Mouse (Mus musculus) A20 (cell line): Measurements from ENCODE around the gene Gm6358.
"Not testable (repeated sequence)": the region's sequence is repeated elsewhere in the genome, so short reads cannot be mapped to it uniquely, and the experiment has no call there.

Experiments
- DNase-seq: peaks from one replicate; pipeline ENCODE4 v3.0.0-alpha.2; 2011; ENCODE audit warnings: low read depth, low spot score

Gene Gm6358

DNA sequence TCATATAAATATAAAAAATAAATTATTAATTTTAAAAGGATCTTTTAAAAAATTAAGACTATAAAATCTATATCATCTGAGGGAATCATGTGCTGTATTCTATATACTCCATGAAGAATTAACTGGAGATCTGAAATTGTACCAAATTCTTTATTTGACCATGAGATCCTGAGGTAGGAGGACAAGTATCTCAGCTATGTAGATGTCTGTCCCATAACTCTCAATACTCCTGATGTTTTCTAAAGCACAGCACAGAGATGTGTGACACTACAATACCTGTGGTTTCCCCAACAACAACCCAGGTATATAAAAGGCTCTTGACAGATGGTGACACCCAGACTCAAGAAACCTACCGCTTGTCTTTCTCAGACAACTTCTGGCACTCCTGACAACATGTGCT lies at the start of gene Gm6358:
TSS of gene Gm6358 (plus strand) at position 301 of the 400 bp plus-strand sequence.
- no peak for DNase-seq

DNA sequence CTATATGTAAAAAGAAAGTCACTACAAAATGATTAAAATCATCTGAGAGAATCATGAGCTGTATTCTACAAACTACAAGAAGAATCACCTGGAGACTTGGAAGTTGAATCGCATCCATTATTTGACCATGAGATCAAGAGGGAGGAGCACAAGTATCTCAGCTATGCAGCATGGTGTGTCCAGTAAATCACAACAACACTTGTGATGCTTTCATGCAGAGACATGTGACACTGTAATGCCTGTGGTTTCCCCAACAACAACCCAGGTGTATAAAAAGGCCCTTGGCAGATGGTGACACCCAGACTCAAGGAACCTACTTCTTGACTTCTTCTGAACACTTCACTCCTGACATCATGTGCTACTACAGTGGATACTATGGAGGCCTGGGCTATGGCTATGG lies 10.1 kb downstream of the Gm6358 start, which contains the start of gene Gm10061:
TSS of gene Gm10061 (plus strand) at position 301 of the 400 bp plus-strand sequence.
- no peak for DNase-seq

DNA sequence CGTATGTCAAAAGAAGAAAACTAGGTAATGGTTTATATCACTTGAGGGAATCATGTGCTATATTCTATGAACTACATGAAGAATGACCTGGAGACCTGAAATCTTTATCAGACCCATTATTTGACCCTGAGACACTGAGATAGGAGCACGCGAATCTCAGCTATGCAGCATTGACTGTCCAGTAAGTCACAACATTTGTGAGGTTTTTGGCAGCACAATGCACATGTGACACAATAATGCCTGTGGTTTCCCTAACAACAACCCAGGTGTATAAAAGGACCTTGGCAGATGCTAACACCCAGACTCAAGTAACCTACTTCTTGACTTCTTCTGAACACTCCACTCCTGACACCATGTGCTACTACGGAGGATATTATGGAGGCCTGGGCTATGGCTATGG lies 17.0 kb downstream of the Gm6358 start, which contains the start of gene Gm9789:
TSS of gene Gm9789 (plus strand) at position 301 of the 400 bp plus-strand sequence.
- DNase-seq: no peak

DNA sequence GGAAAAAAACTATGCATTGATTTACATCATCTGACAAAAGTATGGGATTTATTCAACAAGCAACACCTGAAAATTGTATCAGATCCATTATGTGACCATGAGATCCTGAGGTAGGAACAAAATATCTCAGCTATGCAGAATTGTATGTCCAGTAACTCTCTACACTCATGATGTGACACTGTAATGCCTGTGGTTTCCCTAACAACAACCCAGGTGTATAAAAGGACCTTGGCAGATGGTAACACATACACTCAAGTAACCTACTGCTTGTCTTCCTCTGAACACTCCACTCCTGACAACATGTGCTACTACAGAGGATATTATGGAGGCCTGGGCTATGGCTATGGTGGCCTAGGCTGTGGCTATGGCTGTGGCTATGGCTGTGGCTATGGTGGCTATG lies 28.5 kb downstream of the Gm6358 start, which contains the start of gene Gm7735:
TSS of gene Gm7735 (plus strand) at position 301 of the 400 bp plus-strand sequence.
- DNase-seq: not testable (repeated sequence)

DNA sequence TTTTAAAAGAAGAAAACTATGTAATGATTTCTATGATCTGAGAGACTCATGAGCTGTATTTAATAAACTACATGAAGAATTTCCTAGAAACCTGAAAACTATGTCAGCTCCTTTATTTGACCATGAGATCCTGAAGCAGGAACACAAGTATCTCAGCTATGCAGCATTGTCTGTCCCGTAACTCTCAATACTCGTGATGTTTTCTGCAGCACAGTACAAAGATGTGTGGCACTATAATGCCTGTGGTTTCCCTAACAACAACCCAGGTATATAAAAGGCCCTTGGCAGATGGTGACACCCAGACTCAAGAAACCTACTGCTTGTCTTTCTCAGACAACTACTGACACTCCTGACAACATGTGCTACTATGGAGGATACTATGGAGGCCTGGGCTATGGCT lies 33.8 kb downstream of the Gm6358 start, which contains the start of gene 1110057P08Rik:
TSS of gene 1110057P08Rik (plus strand) at position 301 of the 400 bp plus-strand sequence.
- DNase-seq: no peak

DNA sequence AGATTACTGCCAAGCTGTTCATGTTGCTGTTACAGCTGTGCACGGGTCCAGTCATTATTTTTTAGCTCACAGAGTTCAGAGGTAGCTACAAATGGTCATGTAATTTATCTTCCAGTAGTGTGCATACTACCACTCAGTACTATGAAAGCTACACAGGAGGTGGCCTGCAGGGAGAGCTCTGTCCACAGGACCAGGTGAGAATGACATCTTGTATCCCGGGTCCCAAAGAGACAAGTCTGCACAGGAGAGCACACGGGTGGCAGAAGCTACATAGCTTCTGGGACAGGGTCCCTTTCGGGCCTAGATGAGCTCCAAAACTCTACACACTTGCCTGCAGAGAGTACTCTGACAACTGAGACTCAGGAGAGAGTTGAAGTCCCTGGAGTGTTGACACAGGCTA lies 48.0 kb downstream of the Gm6358 start:
- no peak for DNase-seq
